Mouse (Mus musculus) bone marrow macrophage, adult 2 months (primary cell): ENCODE results near the gene Unc80.

ENCODE experiments used
- CTCF ChIP-seq: IDR thresholded peaks from 2 replicates; pipeline ENCODE4 v1.5.1; 2012; ENCODE audit warnings: low read depth, mild to moderate bottlenecking, low read length, moderate library complexity
- POLR2A ChIP-seq: IDR thresholded peaks from 2 replicates; pipeline ENCODE4 v1.6.1; 2012; ENCODE audit warnings: mild to moderate bottlenecking, low read depth, low read length, borderline replicate concordance

DNA sequence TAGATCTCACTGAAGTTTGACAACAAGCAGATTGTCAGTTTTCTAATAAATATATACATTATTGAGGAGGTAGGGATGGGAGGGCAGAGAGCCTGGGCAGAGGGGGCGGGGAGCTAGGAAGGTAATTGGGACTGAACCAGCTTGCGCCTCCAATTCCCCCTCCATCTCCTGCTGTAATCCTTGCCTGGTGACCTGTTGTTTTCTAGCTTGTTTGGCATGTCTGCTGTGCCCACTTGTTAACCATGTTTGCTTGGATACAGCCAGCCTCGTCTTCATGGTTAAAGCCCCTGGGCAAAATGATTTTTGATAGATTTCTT lies 495 bp downstream of the Unc80 start:
- TF ChIP-seq POLR2A (no peak), CTCF (no peak)
